ENCODE assay signal across 13 mouse cellular contexts in the genomic region with DNA sequence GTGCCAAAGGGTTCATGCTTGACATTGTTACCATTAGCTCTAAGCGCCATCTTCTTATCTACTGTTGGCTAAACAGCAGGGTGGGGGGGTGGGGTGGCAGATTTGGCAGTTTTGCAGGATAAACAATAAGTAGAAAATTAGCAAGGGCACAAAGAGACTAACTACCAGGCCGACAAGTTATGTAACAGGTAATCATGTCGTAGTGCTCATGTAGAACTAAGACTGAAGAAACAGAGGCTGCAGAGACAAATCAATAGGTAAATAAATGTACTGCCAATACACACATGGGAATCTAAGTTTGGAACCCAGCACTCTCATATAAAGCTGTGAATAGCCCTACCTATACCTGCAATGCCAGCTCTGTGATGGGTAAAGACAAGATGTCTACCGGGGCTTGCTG.
"Had no signal": no experiment of that assay in that cellular context is flagged by ENCODE, and none has a peak within 500 bp of the region (broad histone marks: within the 10 kb centered on the region; RNA-seq: fewer than 3 reads in every experiment).

No protein-coding gene starts in this region.

- H3K27me3 ChIP-seq: liver, embryonic 15.5 days; midbrain, embryonic 13.5 days; midbrain, embryonic 15.5 days; neural tube, embryonic 12.5 days had no signal

- DNase-seq: lung, adult 18-20 months; lung, embryonic 14.5 days; lung, postnatal 10 days; lung, postnatal 4 days; right cerebral cortex, postnatal 14 days; thymus, adult 18-20 months; thymus, postnatal 25 days; thymus, postnatal 4 days had no signal

- ATAC-seq: midbrain, embryonic 13.5 days; midbrain, embryonic 15.5 days had no signal

- H3K4me1 ChIP-seq: liver, embryonic 15.5 days; neural tube, embryonic 12.5 days had no signal

- H3K27ac ChIP-seq: liver, embryonic 15.5 days; midbrain, embryonic 13.5 days; midbrain, embryonic 15.5 days; neural tube, embryonic 12.5 days had no signal

- H3K36me3 ChIP-seq: liver, embryonic 15.5 days; midbrain, embryonic 13.5 days; midbrain, embryonic 15.5 days; neural tube, embryonic 12.5 days had no signal

- H3K4me3 ChIP-seq: liver, embryonic 15.5 days; midbrain, embryonic 13.5 days; midbrain, embryonic 15.5 days; neural tube, embryonic 12.5 days had no signal

- H3K9me3 ChIP-seq: liver, embryonic 15.5 days; midbrain, embryonic 13.5 days; midbrain, embryonic 15.5 days; neural tube, embryonic 12.5 days had no signal

- H3K4me2 ChIP-seq: liver, embryonic 15.5 days; lung, embryonic 14.5 days; midbrain, embryonic 11.5 days; midbrain, embryonic 13.5 days; midbrain, embryonic 15.5 days; neural tube, embryonic 12.5 days had no signal

- H3K9ac ChIP-seq: liver, embryonic 15.5 days; lung, embryonic 14.5 days; midbrain, embryonic 13.5 days; midbrain, embryonic 15.5 days; neural tube, embryonic 12.5 days had no signal
